Mouse (Mus musculus): Measurements from ENCODE around the gene Gm21983. TPM values are rescaled to one million over a fixed set of nuclear protein-coding genes. Genes with fewer than 3 reads are reported as not detected.

The Gm21983 gene
- polyA plus RNA-seq (2015; fragmentation: Nextera tagmentation; extraction: Ambion mirVana): not detected in 2 replicates

DNA sequence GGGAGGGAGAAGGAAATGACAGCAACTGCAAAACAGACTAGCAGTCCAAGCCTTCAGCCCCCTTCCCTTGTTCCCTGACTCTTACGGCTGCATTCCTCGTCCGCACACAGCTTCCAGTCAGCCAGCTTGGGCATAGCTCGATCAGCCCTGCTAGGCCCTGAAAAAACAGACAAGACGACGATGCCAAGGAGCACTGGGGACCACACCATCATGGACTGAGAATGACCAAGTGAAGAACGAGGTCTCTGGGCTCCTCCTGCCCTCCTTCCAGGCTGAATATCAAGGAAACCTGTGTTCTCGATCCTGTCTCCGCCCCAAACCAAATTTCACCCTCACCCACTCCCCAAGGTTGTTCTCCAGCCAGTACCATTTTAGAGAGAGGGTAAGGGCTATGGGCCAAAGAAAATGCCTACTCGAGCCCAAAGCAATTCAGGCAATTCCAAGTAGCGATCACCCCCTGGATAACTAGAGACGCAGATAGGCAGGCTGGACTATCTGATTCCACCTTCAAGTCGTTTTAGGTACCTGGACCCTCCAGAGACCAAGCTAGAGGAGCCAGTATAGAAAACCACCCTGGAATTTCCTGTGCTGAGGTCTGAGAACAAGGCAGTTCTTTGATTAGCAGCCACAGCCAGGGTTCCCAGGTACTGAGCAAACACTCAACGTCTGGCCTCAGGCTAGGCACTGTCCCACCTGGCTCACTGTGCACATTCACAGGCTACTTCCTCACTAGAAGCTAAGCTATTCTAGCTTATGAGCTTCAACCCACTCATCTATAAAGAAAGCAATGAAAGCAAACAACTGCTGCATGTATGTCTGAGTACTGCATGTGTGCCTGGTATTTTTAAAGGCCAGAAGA, at the start of gene Gm21983, which contains the start of gene Mia:
Gene Gm21983, minus strand, starts transcription at position 250 of the 859 bp plus-strand sequence.
Gene Mia, minus strand, starts transcription at position 321 of the 859 bp plus-strand sequence.
- Histone ChIP-seq H3K9me3 (replicated peaks) (no peaks in the 10 kb centered on the region), H3K4me1 (peaks cover 18% of the 10 kb centered on the region), H3K9ac (no peak within 1 kb of the TSS), H3K27ac (no peak within 1 kb of the TSS), H3K27me3 (no peaks in the 10 kb centered on the region), H3K4me3 (no peak within 1 kb of the TSS), H3K36me3 (ENCODE audit: poor library complexity, severe bottlenecking) (peaks cover 31% of the 10 kb centered on the region), H3K4me2 (no peak within 1 kb of the TSS)
- ATAC-seq: no peak
- 67% methylated on average over 14 of the region's 14 CpGs for WGBS

DNA sequence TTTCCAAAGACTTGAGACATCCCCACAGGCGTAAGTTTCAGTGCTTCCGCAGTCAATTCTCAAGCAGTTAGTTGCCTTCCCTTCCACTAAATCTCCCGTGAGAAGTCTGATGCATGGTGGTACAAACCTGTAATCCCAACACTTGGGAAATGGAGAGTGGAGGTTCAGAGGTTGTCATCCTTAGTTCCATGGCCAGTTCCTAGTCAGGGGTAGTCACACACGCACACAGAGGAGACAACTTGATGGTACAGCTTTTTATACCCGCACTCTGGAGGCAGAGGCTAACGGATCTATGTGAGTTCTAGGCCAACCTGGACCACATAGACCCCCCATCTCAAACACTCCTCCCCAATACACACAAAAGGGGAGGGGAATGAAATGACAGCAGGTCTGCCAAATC, 48.0 kb upstream of the Gm21983 start:
- H3K4me1 ChIP-seq: peaks cover 57% of the 10 kb centered on the region
- H3K9ac ChIP-seq: peak overlapping the region; percentile 84
- WGBS: 15% methylated on average over 6 of the region's 6 CpGs
- H3K27ac ChIP-seq: peak overlapping the region; percentile 78
- no peaks in the 10 kb centered on the region for H3K9me3 ChIP-seq (replicated peaks)
- peak overlapping the region; percentile 64 for H3K4me3 ChIP-seq
- no peak for ATAC-seq
- H3K4me2 ChIP-seq: peak overlapping the region; percentile 93
- H3K36me3 ChIP-seq (ENCODE audit: poor library complexity, severe bottlenecking): no peaks in the 10 kb centered on the region
- H3K27me3 ChIP-seq: no peaks in the 10 kb centered on the region

DNA sequence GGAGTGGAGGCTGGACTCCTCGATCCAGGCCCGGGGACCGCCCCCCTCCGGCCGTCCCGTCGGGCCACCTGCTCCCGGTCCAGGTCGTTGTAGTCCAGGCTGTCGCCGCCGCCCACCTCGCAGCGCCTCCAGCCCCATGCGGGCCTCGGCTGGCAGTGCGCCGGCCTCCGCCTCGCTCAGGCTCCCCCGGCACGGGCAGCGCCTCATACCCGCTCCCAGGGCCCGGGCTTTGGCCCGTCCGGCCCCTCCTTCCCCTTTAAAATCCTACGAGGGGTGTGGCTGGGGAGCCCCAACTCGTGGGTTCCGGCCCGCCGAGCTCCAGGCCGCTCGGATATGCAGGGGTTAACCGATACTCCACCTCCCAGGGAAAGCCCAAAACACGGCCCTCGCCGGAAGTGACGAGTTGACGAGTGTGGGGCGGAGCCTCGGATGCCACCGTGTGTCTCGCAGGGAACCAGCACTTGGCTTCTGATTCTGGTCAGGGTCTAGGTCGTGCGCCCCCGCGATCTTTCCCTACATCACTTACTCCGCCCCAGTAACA, 47.5 kb upstream of the Gm21983 start, which contains the start of gene Itpkc:
Gene Itpkc, minus strand, starts transcription at position 381 of the 541 bp plus-strand sequence.
- Histone ChIP-seq H3K9me3 (replicated peaks) (no peaks in the 10 kb centered on the region), H3K9ac (peak within 1 kb of the TSS; percentile 84), H3K4me1 (peaks cover 57% of the 10 kb centered on the region), H3K36me3 (ENCODE audit: poor library complexity, severe bottlenecking) (no peaks in the 10 kb centered on the region), H3K4me2 (peak within 1 kb of the TSS; percentile 93), H3K4me3 (peak within 1 kb of the TSS; percentile 64), H3K27me3 (no peaks in the 10 kb centered on the region), H3K27ac (peak within 1 kb of the TSS; percentile 78)
- WGBS: under 1% methylated on average over 49 of the region's 49 CpGs
- ATAC-seq: peak; percentile 85

DNA sequence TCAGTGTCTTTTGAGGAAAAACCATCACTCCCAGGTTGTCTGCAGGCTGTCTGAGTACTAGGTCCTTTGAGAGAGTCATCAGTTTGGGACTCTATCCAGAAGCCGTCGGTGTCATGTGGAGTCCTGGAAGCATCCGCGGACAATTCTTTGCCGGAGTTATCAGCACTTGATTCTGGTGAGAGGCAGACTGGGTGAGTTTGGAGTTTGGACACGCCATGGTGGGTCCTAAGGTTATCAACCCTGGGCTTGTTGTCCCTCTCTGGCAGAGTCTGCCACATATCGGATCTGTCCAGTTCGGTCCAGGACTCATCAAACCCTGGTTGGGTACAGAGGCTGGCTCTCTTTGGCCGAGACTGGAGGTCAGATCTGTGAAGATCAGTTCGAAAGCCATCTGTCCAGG, 46.8 kb upstream of the Gm21983 start:
- peaks cover 1% of the 10 kb centered on the region; the same call in 1 of the 2 replicates for H3K36me3 ChIP-seq (ENCODE audit: poor library complexity, severe bottlenecking)
- peak overlapping the region; percentile 64 for H3K4me3 ChIP-seq
- peak overlapping the region; percentile 78 for H3K27ac ChIP-seq
- H3K9ac ChIP-seq: peak overlapping the region; percentile 84
- WGBS: 5% methylated on average over 10 of the region's 10 CpGs
- H3K9me3 ChIP-seq (replicated peaks): no peaks in the 10 kb centered on the region
- H3K27me3 ChIP-seq: no peaks in the 10 kb centered on the region
- peak overlapping the region; percentile 93 for H3K4me2 ChIP-seq
- ATAC-seq: no peak
- H3K4me1 ChIP-seq: peaks cover 59% of the 10 kb centered on the region

DNA sequence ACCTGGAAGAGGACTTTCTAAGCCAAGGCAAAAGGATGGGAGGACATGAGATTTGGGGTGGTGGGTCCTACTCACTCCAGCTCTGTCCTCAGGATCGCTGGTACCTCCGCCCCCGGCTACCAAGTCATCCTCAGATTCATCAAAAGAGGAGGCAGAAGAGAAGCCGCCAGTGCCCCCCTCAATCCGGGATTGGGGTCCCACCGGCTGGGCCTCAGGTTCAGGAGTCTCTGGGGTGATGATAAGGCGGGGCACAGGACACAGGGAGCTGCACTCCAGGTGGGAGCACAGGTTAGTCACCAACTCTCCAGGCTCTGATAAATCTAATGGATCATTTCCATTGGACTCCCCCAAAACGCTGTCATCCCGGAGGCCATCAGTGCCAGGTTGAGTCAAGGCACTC, 46.4 kb upstream of the Gm21983 start:
- ATAC-seq: no peak
- H3K27ac ChIP-seq: no peak overlapping the region
- H3K36me3 ChIP-seq (ENCODE audit: poor library complexity, severe bottlenecking): peaks cover 5% of the 10 kb centered on the region
- peak overlapping the region; percentile 84 for H3K9ac ChIP-seq
- no peaks in the 10 kb centered on the region for H3K27me3 ChIP-seq
- peak overlapping the region; percentile 64 for H3K4me3 ChIP-seq
- H3K4me1 ChIP-seq: peaks cover 56% of the 10 kb centered on the region
- 28% methylated on average over 9 of the region's 9 CpGs for WGBS
- H3K9me3 ChIP-seq (replicated peaks): no peaks in the 10 kb centered on the region
- peak overlapping the region; percentile 93 for H3K4me2 ChIP-seq

DNA sequence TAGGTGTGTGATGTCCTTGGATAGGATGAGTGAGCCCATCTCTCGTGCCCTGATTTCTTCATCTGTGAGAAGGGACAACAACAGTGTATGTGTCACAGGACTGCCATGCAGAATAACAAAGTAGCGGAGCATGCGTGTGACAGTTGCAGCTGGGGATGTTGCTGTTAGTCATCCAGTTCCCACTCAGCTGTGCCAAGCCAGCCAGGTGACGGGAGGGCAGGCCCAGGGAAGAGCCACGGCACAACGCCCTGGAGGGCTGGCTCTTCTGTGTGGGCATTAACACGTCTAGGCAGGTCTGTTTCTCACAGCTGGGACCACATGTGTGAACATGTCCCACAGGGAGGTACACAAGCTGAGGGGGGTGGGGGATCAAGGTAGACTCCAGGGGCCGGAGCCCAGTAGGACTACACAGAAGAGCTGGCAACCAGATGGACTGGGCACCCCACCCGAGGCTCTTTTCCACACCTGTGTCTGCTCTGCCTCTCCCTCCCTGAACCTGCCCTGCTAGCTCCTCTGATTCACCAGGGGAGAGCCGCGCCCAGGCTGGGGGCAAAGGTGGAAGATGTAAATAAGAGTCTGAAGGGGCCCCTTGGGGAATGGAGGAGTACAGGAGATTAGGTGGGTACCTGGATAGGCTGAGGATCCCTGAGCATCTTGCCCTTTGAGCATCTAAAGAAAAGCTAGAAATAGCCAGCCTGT, 44.1 kb upstream of the Gm21983 start:
- Histone ChIP-seq H3K4me2 (peak overlapping the region; percentile 93), H3K4me1 (peaks cover 53% of the 10 kb centered on the region), H3K4me3 (peak overlapping the region; percentile 64; the same call in 1 of the 2 replicates), H3K27ac (no peak overlapping the region), H3K9me3 (replicated peaks) (no peaks in the 10 kb centered on the region), H3K36me3 (ENCODE audit: poor library complexity, severe bottlenecking) (peaks cover 6% of the 10 kb centered on the region), H3K9ac (peak overlapping the region; percentile 84), H3K27me3 (no peaks in the 10 kb centered on the region)
- WGBS: 77% methylated on average over 11 of the region's 11 CpGs
- no peak for ATAC-seq

DNA sequence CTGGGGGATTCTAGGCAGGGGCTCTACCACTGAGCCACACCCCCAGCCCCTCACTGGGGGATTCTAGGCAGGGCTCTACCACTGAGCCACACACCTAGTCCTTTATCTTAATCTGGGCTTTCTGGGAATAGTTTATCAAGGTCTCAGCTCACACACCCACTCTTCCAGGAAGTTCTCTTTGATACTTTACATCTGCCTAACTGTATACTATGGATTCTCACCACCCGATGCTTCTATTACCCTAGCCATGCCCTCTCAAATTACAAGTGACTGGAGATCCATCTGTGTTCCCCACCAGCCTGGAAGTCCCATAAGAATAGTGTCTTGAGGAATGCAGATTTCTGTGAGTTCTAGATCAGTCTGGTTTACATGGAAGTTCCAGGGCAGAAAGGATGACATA, 41.7 kb upstream of the Gm21983 start:
- H3K27me3 ChIP-seq: no peaks in the 10 kb centered on the region
- WGBS: 75% methylated on average over 1 of the region's 1 CpGs
- no peak overlapping the region for H3K27ac ChIP-seq
- no peak overlapping the region for H3K4me2 ChIP-seq
- H3K9me3 ChIP-seq (replicated peaks): no peaks in the 10 kb centered on the region
- H3K36me3 ChIP-seq (ENCODE audit: poor library complexity, severe bottlenecking): peaks cover 26% of the 10 kb centered on the region
- no peak overlapping the region for H3K4me3 ChIP-seq
- no peak for ATAC-seq
- peaks cover 45% of the 10 kb centered on the region for H3K4me1 ChIP-seq
- no peak overlapping the region for H3K9ac ChIP-seq

DNA sequence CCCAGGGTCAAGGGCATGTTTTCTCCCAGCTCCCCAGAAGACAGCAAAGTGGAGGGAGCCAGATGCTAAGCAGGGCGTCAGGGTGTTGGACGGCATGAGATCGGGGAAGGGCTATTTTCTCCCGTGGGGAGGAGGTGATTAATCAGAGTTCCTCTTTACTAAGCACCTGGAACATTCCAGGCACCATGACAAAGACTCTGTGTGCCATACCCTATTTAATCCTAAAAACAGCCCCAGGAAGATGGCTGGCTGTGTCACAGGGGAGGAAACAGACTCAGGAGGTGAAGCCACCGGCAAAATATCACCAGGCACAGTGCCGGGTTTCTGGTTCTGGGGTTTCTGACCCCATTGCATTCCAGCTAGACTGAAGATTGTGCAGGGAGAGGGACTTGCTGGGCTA, 41.1 kb upstream of the Gm21983 start:
- H3K36me3 ChIP-seq (ENCODE audit: poor library complexity, severe bottlenecking): peaks cover 32% of the 10 kb centered on the region
- peak overlapping the region; percentile 40; the same call in 1 of the 2 replicates for H3K9ac ChIP-seq
- peaks cover 39% of the 10 kb centered on the region for H3K4me1 ChIP-seq
- no peak overlapping the region for H3K27ac ChIP-seq
- H3K27me3 ChIP-seq: no peaks in the 10 kb centered on the region
- H3K4me2 ChIP-seq: no peak overlapping the region
- WGBS: 87% methylated on average over 6 of the region's 6 CpGs
- H3K9me3 ChIP-seq (replicated peaks): no peaks in the 10 kb centered on the region
- H3K4me3 ChIP-seq: no peak overlapping the region
- no peak for ATAC-seq

DNA sequence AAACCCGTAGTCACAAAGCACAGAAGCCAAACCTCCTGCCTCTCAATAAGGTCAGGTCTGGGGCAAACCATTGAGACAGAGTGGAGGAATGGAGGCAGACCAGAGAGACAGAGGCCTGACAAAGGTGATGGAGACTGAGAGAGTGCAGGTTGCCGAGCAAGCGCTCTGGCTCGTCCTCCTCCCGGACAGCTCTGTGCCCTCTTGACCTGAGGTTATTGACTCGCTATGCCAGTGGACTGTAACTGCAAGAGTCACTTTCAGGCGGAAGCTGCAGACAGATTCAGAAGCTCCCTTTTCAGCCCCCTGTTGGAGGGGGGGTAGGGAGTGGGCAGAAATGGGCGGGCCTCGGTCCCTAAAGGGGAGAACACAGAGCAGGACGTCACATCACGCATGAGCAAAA, 39.1 kb upstream of the Gm21983 start:
- Histone ChIP-seq H3K9me3 (replicated peaks) (no peaks in the 10 kb centered on the region), H3K36me3 (ENCODE audit: poor library complexity, severe bottlenecking) (peaks cover 47% of the 10 kb centered on the region), H3K4me2 (no peak overlapping the region), H3K4me3 (no peak overlapping the region), H3K27me3 (no peaks in the 10 kb centered on the region), H3K27ac (no peak overlapping the region), H3K9ac (no peak overlapping the region), H3K4me1 (peaks cover 19% of the 10 kb centered on the region)
- WGBS: 88% methylated on average over 11 of the region's 11 CpGs
- ATAC-seq: no peak

DNA sequence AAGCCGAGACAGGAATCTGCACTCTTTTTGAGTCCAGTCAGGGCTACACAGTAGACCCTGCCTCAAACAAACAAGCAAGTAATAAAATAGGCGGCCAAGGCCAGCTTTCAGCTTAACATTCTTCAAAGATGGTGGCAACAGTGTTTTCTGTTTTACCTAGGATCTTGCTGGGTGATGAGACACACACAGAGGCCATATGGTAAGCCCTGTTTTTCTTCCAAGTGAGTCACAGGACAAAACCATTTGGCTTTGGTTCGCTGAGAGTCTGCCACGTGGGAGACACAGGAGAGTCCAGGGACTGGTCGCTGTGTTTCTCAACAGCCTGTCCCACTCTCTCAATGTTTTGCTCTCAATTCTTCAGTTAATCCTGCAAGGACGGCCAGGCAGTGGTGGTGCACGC, 37.7 kb upstream of the Gm21983 start:
- ATAC-seq: no peak
- Histone ChIP-seq H3K36me3 (ENCODE audit: poor library complexity, severe bottlenecking) (peaks cover 56% of the 10 kb centered on the region), H3K4me2 (no peak overlapping the region), H3K27ac (no peak overlapping the region), H3K9ac (no peak overlapping the region), H3K27me3 (no peaks in the 10 kb centered on the region), H3K4me1 (peaks cover 6% of the 10 kb centered on the region), H3K9me3 (replicated peaks) (no peaks in the 10 kb centered on the region), H3K4me3 (no peak overlapping the region)
- WGBS: 91% methylated on average over 7 of the region's 7 CpGs

DNA sequence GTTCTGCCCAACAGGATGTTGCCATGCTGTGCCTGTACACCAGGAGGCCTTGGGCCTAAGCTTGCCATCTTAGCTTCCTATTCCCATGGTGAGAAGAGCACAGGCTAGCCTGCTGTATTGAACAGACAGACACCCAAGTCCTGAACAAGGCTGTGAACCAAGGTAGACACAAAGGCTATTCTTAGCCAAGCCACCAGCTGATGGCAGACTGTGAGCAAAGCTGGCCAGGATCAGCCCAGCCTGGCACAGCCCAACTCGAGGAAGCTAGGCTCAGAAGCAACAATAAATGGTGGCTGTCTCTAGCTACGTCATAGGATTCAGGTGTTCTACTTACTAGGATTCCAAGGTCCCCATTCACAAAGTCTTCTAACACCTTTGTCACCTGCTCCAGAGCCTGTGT, 31.7 kb upstream of the Gm21983 start:
- H3K4me2 ChIP-seq: no peak overlapping the region
- WGBS: 95% methylated on average over 2 of the region's 2 CpGs
- ATAC-seq: no peak
- H3K9ac ChIP-seq: no peak overlapping the region
- no peak overlapping the region for H3K4me3 ChIP-seq
- no peaks in the 10 kb centered on the region for H3K9me3 ChIP-seq (replicated peaks)
- no peaks in the 10 kb centered on the region for H3K4me1 ChIP-seq
- peaks cover 88% of the 10 kb centered on the region for H3K36me3 ChIP-seq (ENCODE audit: poor library complexity, severe bottlenecking)
- no peaks in the 10 kb centered on the region for H3K27me3 ChIP-seq
- no peak overlapping the region for H3K27ac ChIP-seq

Data from forebrain, embryonic 13.5 days (tissue).